Mouse (Mus musculus) liver, adult 2 months (tissue): ENCODE measurements around the gene Erfe. TPM values are rescaled to one million over a fixed set of nuclear protein-coding genes. Genes with fewer than 3 reads are reported as not detected.

Experiments used
- DNase-seq: peaks from one replicate; pipeline ENCODE4 v3.0.0-alpha.2; 2011; ENCODE audit warnings: low read depth, low spot score; ENCODE audit errors: extremely low read depth
- H3K27ac ChIP-seq: fragments of 200-500 bp; replicated peaks from 2 replicates; pipeline ENCODE4 v1.5.1; 2012; ENCODE audit warnings: low read depth, mild to moderate bottlenecking, control low read depth, inconsistent platforms, low read length; ENCODE audit not compliant: insufficient read depth
- H3K27me3 ChIP-seq: fragments of 200-500 bp; 2 replicates; pipeline ENCODE4 v1.6.1; 2012; ENCODE audit warnings: mild to moderate bottlenecking, moderate library complexity, low read length, inconsistent platforms; ENCODE audit not compliant: control insufficient read depth, insufficient read depth
- H3K36me3 ChIP-seq: fragments of 200-500 bp; 2 replicates; pipeline ENCODE4 v1.6.1; 2012; ENCODE audit warnings: low read length, inconsistent platforms; ENCODE audit not compliant: control insufficient read depth, insufficient read depth
- H3K4me1 ChIP-seq: fragments of 200-500 bp; 2 replicates; pipeline ENCODE4 v1.6.1; 2011; ENCODE audit warnings: low read length; ENCODE audit not compliant: control insufficient read depth, insufficient read depth
- H3K4me3 ChIP-seq: fragments of 200-500 bp; 2 replicates; pipeline ENCODE4 v1.5.1; 2011; ENCODE audit warnings: low read depth, mild to moderate bottlenecking, control low read depth, low read length, moderate library complexity; ENCODE audit not compliant: insufficient read depth
- H3K79me2 ChIP-seq: fragments of 200-500 bp; 2 replicates; pipeline ENCODE4 v1.6.1; 2012; ENCODE audit warnings: inconsistent platforms, mild to moderate bottlenecking, low read length, moderate library complexity; ENCODE audit not compliant: control insufficient read depth, insufficient read depth
- H3K9ac ChIP-seq: fragments of 200-500 bp; 2 replicates; pipeline ENCODE4 v1.6.1; 2012; ENCODE audit warnings: low read depth, mild to moderate bottlenecking, control low read depth, inconsistent platforms, low read length
- CTCF ChIP-seq: fragments of 200-500 bp; IDR thresholded peaks from 2 replicates; pipeline ENCODE4 v1.5.1; 2011; ENCODE audit warnings: low read depth, low read length, control low read depth
- POLR2A ChIP-seq: fragments of 200-500 bp; IDR thresholded peaks from 2 replicates; pipeline ENCODE4 v1.6.1; 2011; ENCODE audit warnings: low read length, control low read depth; ENCODE audit not compliant: insufficient read depth; ENCODE audit errors: extremely low read depth
- WGBS: fragments of 180-500 bp; shearing (Covaris S2); methylation state at CpG from one replicate; pipeline ENCODE4 v1.1.7; 2018; 5-methylcytosine and 5-hydroxymethylcytosine counted together
- polyA plus RNA-seq: library from polyadenylated mRNA; depleted of rRNA; stranded (reverse); fragments of >200 nt; gene quantifications from 2 replicates; pipeline ENCODE4 v1.2.3, GENCODE M21; 2012
- total RNA-seq: library from RNA; depleted of rRNA; stranded (reverse); fragments of >200 nt; gene quantifications from 2 replicates; pipeline ENCODE4 v1.2.3, GENCODE M21; 2014

Gene Erfe
- total and polyA plus RNA-seq, 2 experiments: not detected

- H3K9ac ChIP-seq: no peak overlapping the region
- no peaks in the 10 kb centered on the region for H3K27me3 ChIP-seq
- peaks cover 75% of the 10 kb centered on the region for H3K36me3 ChIP-seq
- no peak overlapping the region for H3K4me3 ChIP-seq
- H3K79me2 ChIP-seq: no peaks in the 10 kb centered on the region
- DNase-seq: peak; percentile 52
- peaks cover 8% of the 10 kb centered on the region for H3K4me1 ChIP-seq
- 47% methylated on average over 4 of the region's 4 CpGs for WGBS
- H3K27ac ChIP-seq: no peak overlapping the region
- TF ChIP-seq CTCF (no peak), POLR2A (no peak)
Observed at GRCm38 (mm10) chr1:91381091-91381471, 14.9 kb downstream of the Erfe start.

- 84% methylated on average over 5 of the region's 5 CpGs for WGBS
- no peaks in the 10 kb centered on the region for H3K4me1 ChIP-seq
- H3K36me3 ChIP-seq: peaks cover 60% of the 10 kb centered on the region
- H3K9ac ChIP-seq: no peak overlapping the region
- DNase-seq: no peak
- no peaks in the 10 kb centered on the region for H3K27me3 ChIP-seq
- no peak overlapping the region for H3K4me3 ChIP-seq
- H3K79me2 ChIP-seq: peaks cover 11% of the 10 kb centered on the region; the same call in 1 of the 2 replicates
- TF ChIP-seq CTCF: no peak
- TF ChIP-seq POLR2A: no peak
- no peak overlapping the region for H3K27ac ChIP-seq
Observed at GRCm38 (mm10) chr1:91390369-91390768, 24.1 kb downstream of the Erfe start.

GRCm38 (mm10) chr1:91397927-91398259 is 31.7 kb downstream of the Erfe start:
- peaks cover 10% of the 10 kb centered on the region for H3K4me1 ChIP-seq
- under 1% methylated on average over 12 of the region's 12 CpGs for WGBS
- no peaks in the 10 kb centered on the region for H3K27me3 ChIP-seq
- DNase-seq: peak; percentile 30
- H3K79me2 ChIP-seq: peaks cover 27% of the 10 kb centered on the region; the same call in 1 of the 2 replicates
- peak overlapping the region; percentile 92 for H3K4me3 ChIP-seq
- peak overlapping the region; percentile 92 for H3K9ac ChIP-seq
- H3K27ac ChIP-seq: peak overlapping the region; percentile 68
- H3K36me3 ChIP-seq: peaks cover 9% of the 10 kb centered on the region
- TF ChIP-seq POLR2A: no peak
- no peak for TF ChIP-seq CTCF

- Histone ChIP-seq H3K27ac (peak within 1 kb of the TSS; percentile 68), H3K9ac (peak within 1 kb of the TSS; percentile 92), H3K27me3 (no peaks in the 10 kb centered on the region), H3K36me3 (peaks cover 5% of the 10 kb centered on the region), H3K4me1 (peaks cover 10% of the 10 kb centered on the region), H3K79me2 (peaks cover 23% of the 10 kb centered on the region; the same call in 1 of the 2 replicates), H3K4me3 (peak within 1 kb of the TSS; percentile 92)
- TF ChIP-seq CTCF (no peak), POLR2A (0 out of 2 replicates have a peak, but pooled peaks have one; percentile 35)
- WGBS: under 1% methylated on average over 91 of the region's 91 CpGs
- peak; percentile 75 for DNase-seq
Observed at GRCm38 (mm10) chr1:91398260-91399062, 32.2 kb downstream of the Erfe start, which contains the start of gene Ilkap. Gene Ilkap, minus strand, starts transcription at chr1:91398815.

- WGBS: 17% methylated on average over 1 of the region's 1 CpGs
- H3K4me3 ChIP-seq: no peak overlapping the region
- no peak overlapping the region for H3K9ac ChIP-seq
- no peaks in the 10 kb centered on the region for H3K27me3 ChIP-seq
- H3K27ac ChIP-seq: no peak overlapping the region
- TF ChIP-seq POLR2A: no peak
- TF ChIP-seq CTCF: no peak
- no peak for DNase-seq
- no peaks in the 10 kb centered on the region for H3K79me2 ChIP-seq
- no peaks in the 10 kb centered on the region for H3K36me3 ChIP-seq
- H3K4me1 ChIP-seq: no peaks in the 10 kb centered on the region
Observed at GRCm38 (mm10) chr1:91404976-91405375, 38.7 kb downstream of the Erfe start.

GRCm38 (mm10) chr1:91405406-91406169 is 39.4 kb downstream of the Erfe start:
- DNase-seq: no peak
- Histone ChIP-seq H3K4me3 (no peak overlapping the region), H3K9ac (no peak overlapping the region), H3K27ac (no peak overlapping the region), H3K79me2 (no peaks in the 10 kb centered on the region), H3K36me3 (no peaks in the 10 kb centered on the region), H3K27me3 (no peaks in the 10 kb centered on the region), H3K4me1 (no peaks in the 10 kb centered on the region)
- TF ChIP-seq POLR2A (no peak), CTCF (no peak)
- whole genome bisulfite sequencing: 65% methylated on average over 23 of the region's 23 CpGs
